Mouse (Mus musculus): Measurements from ENCODE around the gene Ano6. TPM values are rescaled to one million over a fixed set of nuclear protein-coding genes. Genes with fewer than 3 reads are reported as not detected.

The Ano6 gene
- polyA plus RNA-seq, 1 experiment, result 104 TPM

DNA sequence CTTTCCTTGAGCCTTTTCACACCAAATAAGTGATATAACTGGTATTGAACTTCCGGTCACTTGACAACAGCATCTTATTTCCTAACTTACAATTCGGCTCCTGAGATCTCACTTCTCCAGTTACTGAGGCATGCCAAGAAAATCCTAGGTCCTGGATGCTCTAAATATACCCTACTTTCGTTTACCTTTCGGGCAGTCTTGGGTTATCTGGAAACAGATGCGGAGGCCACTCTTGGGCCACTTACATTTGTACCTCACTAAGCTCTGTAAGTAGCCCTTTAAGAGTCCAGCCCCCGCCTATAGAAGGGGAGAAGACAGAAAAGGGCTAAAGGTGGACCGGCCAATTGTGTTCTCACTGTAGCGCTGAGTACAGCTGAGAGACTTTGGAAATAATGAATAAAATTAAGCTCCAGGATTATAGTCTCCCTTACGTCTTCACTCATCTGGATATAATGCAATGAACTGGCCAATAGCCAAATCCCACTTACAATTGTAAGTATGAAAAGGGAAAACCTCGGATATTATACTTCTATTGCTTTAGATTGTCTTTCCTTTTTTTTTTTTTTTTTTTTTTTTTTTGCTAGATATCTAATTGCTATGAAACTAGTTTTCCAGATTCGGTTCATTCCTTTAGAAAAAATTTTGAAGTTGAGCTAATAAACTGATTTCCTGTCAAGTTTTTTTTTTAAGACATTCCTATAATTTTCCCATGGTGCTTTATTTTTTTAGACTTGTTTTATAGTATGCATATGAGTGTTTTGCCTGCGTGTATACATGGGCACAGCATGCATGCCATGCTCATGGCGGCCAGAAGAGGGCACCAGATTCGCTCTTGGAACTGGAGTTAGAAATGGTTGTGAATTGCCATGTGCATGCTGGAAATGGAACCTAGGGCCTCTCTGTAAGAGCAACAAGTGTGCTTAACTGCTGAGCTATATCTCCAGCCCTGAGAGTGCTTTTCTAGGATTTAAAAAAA is 17.5 kb upstream of the Ano6 start:
- no peaks in the 10 kb centered on the region for H3K27me3 ChIP-seq (ENCODE audit: control insufficient read depth, insufficient read depth, low read length)
- H3K36me3 ChIP-seq (ENCODE audit: control insufficient read depth, insufficient read depth, low read length), result no peaks in the 10 kb centered on the region
- TF ChIP-seq POLR2A (IDR thresholded peaks at IDR 0.05; ENCODE audit: control insufficient read depth, extremely low read depth, insufficient read depth, low read length, poor library complexity), result no peak
- TF ChIP-seq CTCF (IDR thresholded peaks at IDR 0.05; ENCODE audit: borderline replicate concordance, control insufficient read depth, extremely low read depth, insufficient read depth, low read length, poor library complexity), result peak; percentile 65; the same call in 1 of the 2 replicates
- peaks cover 15% of the 10 kb centered on the region for H3K4me1 ChIP-seq (replicated peaks; ENCODE audit: control insufficient read depth, insufficient read depth, low read length)
- peak; percentile 85 for DNase-seq
- H3K27ac ChIP-seq (ENCODE audit: control insufficient read depth, insufficient read depth, low read length), result no peak overlapping the region
- no peak overlapping the region for H3K4me3 ChIP-seq (ENCODE audit: control insufficient read depth, insufficient read depth, low read length)
- 71% methylated on average over 14 of the region's 14 CpGs for WGBS

GRCm38 (mm10) chr15:95774197-95774596 is 16.4 kb upstream of the Ano6 start:
- Histone ChIP-seq H3K4me1 (replicated peaks; ENCODE audit: control insufficient read depth, insufficient read depth, low read length) (peaks cover 22% of the 10 kb centered on the region), H3K27me3 (ENCODE audit: control insufficient read depth, insufficient read depth, low read length) (no peaks in the 10 kb centered on the region), H3K27ac (ENCODE audit: control insufficient read depth, insufficient read depth, low read length) (no peak overlapping the region), H3K36me3 (ENCODE audit: control insufficient read depth, insufficient read depth, low read length) (no peaks in the 10 kb centered on the region), H3K4me3 (ENCODE audit: control insufficient read depth, insufficient read depth, low read length) (no peak overlapping the region)
- DNase-seq, result no peak
- 95% methylated on average over 6 of the region's 6 CpGs for WGBS
- TF ChIP-seq POLR2A (IDR thresholded peaks at IDR 0.05; ENCODE audit: control insufficient read depth, extremely low read depth, insufficient read depth, low read length, poor library complexity) (no peak), CTCF (IDR thresholded peaks at IDR 0.05; ENCODE audit: borderline replicate concordance, control insufficient read depth, extremely low read depth, insufficient read depth, low read length, poor library complexity) (no peak)

GRCm38 (mm10) chr15:95774674-95775414 is 15.8 kb upstream of the Ano6 start:
- 96% methylated on average over 9 of the region's 9 CpGs for WGBS
- Histone ChIP-seq H3K4me3 (ENCODE audit: control insufficient read depth, insufficient read depth, low read length) (no peak overlapping the region), H3K27ac (ENCODE audit: control insufficient read depth, insufficient read depth, low read length) (no peak overlapping the region), H3K27me3 (ENCODE audit: control insufficient read depth, insufficient read depth, low read length) (no peaks in the 10 kb centered on the region), H3K4me1 (replicated peaks; ENCODE audit: control insufficient read depth, insufficient read depth, low read length) (peaks cover 20% of the 10 kb centered on the region), H3K36me3 (ENCODE audit: control insufficient read depth, insufficient read depth, low read length) (no peaks in the 10 kb centered on the region)
- DNase-seq, result no peak
- TF ChIP-seq CTCF (IDR thresholded peaks at IDR 0.05; ENCODE audit: borderline replicate concordance, control insufficient read depth, extremely low read depth, insufficient read depth, low read length, poor library complexity) (no peak), POLR2A (IDR thresholded peaks at IDR 0.05; ENCODE audit: control insufficient read depth, extremely low read depth, insufficient read depth, low read length, poor library complexity) (no peak)

- peaks cover 20% of the 10 kb centered on the region for H3K4me1 ChIP-seq (replicated peaks; ENCODE audit: control insufficient read depth, insufficient read depth, low read length)
- WGBS, result 33% methylated on average over 2 of the region's 2 CpGs
- TF ChIP-seq CTCF (IDR thresholded peaks at IDR 0.05; ENCODE audit: borderline replicate concordance, control insufficient read depth, extremely low read depth, insufficient read depth, low read length, poor library complexity), result no peak
- no peak for TF ChIP-seq POLR2A (IDR thresholded peaks at IDR 0.05; ENCODE audit: control insufficient read depth, extremely low read depth, insufficient read depth, low read length, poor library complexity)
Measured at GRCm38 (mm10) chr15:95777743-95778142, 12.9 kb upstream of the Ano6 start.

GRCm38 (mm10) chr15:95778710-95779109 is 11.9 kb upstream of the Ano6 start:
- H3K4me3 ChIP-seq (ENCODE audit: control insufficient read depth, insufficient read depth, low read length), result no peak overlapping the region
- WGBS, result 88% methylated on average over 4 of the region's 4 CpGs
- H3K27me3 ChIP-seq (ENCODE audit: control insufficient read depth, insufficient read depth, low read length), result no peaks in the 10 kb centered on the region

More at GRCm38 (mm10) chr15:95777743-95778142, 12.9 kb upstream of the Ano6 start:
- peak overlapping the region; percentile 90; the same call in 1 of the 2 replicates for H3K27ac ChIP-seq (ENCODE audit: control insufficient read depth, insufficient read depth, low read length)
- DNase-seq, result no peak
- no peaks in the 10 kb centered on the region for H3K27me3 ChIP-seq (ENCODE audit: control insufficient read depth, insufficient read depth, low read length)
- H3K36me3 ChIP-seq (ENCODE audit: control insufficient read depth, insufficient read depth, low read length), result no peaks in the 10 kb centered on the region
- H3K4me3 ChIP-seq (ENCODE audit: control insufficient read depth, insufficient read depth, low read length), result no peak overlapping the region

DNA sequence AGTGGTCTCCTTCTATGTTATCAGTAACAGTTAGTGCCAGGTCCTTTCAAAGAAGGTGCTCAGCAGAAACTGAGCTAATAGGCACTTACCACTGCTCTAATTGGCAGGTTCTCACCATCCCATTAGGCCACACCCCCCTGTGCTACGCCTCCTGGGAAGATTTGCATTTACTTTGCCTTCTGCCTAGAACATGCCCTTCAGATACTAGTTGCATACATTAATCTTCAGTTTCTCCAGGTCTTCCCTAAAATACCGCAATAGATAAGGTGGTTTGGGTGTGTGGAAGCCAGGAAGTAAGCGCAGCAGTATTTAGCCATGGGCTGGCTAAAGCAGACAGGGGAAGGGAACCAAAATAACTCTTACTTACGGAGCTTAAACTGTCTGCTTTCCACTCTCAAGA is 4.0 kb upstream of the Ano6 start:
- no peak overlapping the region for H3K27ac ChIP-seq (ENCODE audit: control insufficient read depth, insufficient read depth, low read length)
- WGBS, result 97% methylated on average over 4 of the region's 4 CpGs
- no peak for DNase-seq

More at GRCm38 (mm10) chr15:95778710-95779109, 11.9 kb upstream of the Ano6 start:
- TF ChIP-seq CTCF (IDR thresholded peaks at IDR 0.05; ENCODE audit: borderline replicate concordance, control insufficient read depth, extremely low read depth, insufficient read depth, low read length, poor library complexity) (no peak), POLR2A (IDR thresholded peaks at IDR 0.05; ENCODE audit: control insufficient read depth, extremely low read depth, insufficient read depth, low read length, poor library complexity) (no peak)
- H3K27ac ChIP-seq (ENCODE audit: control insufficient read depth, insufficient read depth, low read length), result no peak overlapping the region
- no peaks in the 10 kb centered on the region for H3K36me3 ChIP-seq (ENCODE audit: control insufficient read depth, insufficient read depth, low read length)
- DNase-seq, result no peak
- H3K4me1 ChIP-seq (replicated peaks; ENCODE audit: control insufficient read depth, insufficient read depth, low read length), result peaks cover 20% of the 10 kb centered on the region

More for the DNA sequence above, 4.0 kb upstream of the Ano6 start:
- no peak for TF ChIP-seq POLR2A (IDR thresholded peaks at IDR 0.05; ENCODE audit: control insufficient read depth, extremely low read depth, insufficient read depth, low read length, poor library complexity)
- TF ChIP-seq CTCF (IDR thresholded peaks at IDR 0.05; ENCODE audit: borderline replicate concordance, control insufficient read depth, extremely low read depth, insufficient read depth, low read length, poor library complexity), result no peak
- Histone ChIP-seq H3K27me3 (ENCODE audit: control insufficient read depth, insufficient read depth, low read length) (no peaks in the 10 kb centered on the region), H3K4me3 (ENCODE audit: control insufficient read depth, insufficient read depth, low read length) (no peak overlapping the region), H3K4me1 (replicated peaks; ENCODE audit: control insufficient read depth, insufficient read depth, low read length) (peaks cover 9% of the 10 kb centered on the region), H3K36me3 (ENCODE audit: control insufficient read depth, insufficient read depth, low read length) (no peaks in the 10 kb centered on the region)

Measured in thymus, adult 2 months (tissue).